Mouse (Mus musculus) forebrain, embryonic 16.5 days (tissue): ENCODE data around the gene Nr2f2. TPM values are rescaled to one million over a fixed set of nuclear protein-coding genes. Genes with fewer than 3 reads are reported as not detected.

ENCODE experiments used
- ATAC-seq: fragments of 200-750 bp; cut with Nextera tagmentation; 2 replicates; pipeline ENCODE4 v1.8.0; 2017; ENCODE audit warnings: mild to moderate bottlenecking, moderate library complexity
- H3K27ac ChIP-seq: fragments of 300-500 bp; sonication (generic); 2 replicates; pipeline ENCODE4 v1.5.1; 2014; ENCODE audit warnings: low read length, control low read depth
- H3K27me3 ChIP-seq: fragments of 300-500 bp; sonication (generic); replicated peaks from 2 replicates; pipeline ENCODE4 v1.6.1; 2014; ENCODE audit warnings: low read length; ENCODE audit not compliant: control insufficient read depth, insufficient read depth
- H3K36me3 ChIP-seq: fragments of 300-500 bp; sonication (generic); 2 replicates; pipeline ENCODE4 v1.6.1; 2014; ENCODE audit not compliant: control insufficient read depth, insufficient read depth
- H3K4me1 ChIP-seq: fragments of 300-500 bp; sonication (generic); replicated peaks from 2 replicates; pipeline ENCODE4 v1.6.1; 2014; ENCODE audit warnings: low read length; ENCODE audit not compliant: control insufficient read depth, insufficient read depth
- H3K4me2 ChIP-seq: fragments of 300-500 bp; sonication (generic); 2 replicates; pipeline ENCODE4 v1.6.1; 2014; ENCODE audit warnings: mild to moderate bottlenecking, low read length, control low read depth
- H3K4me3 ChIP-seq: fragments of 300-500 bp; sonication (generic); replicated peaks from 2 replicates; pipeline ENCODE4 v1.5.1; 2014; ENCODE audit warnings: mild to moderate bottlenecking, low read length, control low read depth
- H3K9ac ChIP-seq: fragments of 300-500 bp; sonication (generic); replicated peaks from 2 replicates; pipeline ENCODE4 v1.6.1; 2014; ENCODE audit warnings: low read depth, low read length, control low read depth
- H3K9me3 ChIP-seq: fragments of 300-500 bp; sonication (generic); 2 replicates; pipeline ENCODE4 v1.6.1; 2016; ENCODE audit warnings: low read length; ENCODE audit not compliant: control insufficient read depth
- WGBS: fragments of 180-500 bp; shearing (Covaris S2); extraction: QIAGEN DNeasy Blood & Tissue Kit; methylation state at CpG from one replicate; pipeline ENCODE4 v1.1.7; 2014; 5-methylcytosine and 5-hydroxymethylcytosine counted together
- polyA plus RNA-seq: library from polyadenylated mRNA; unstranded; fragments of >200 nt; fragmentation: Nextera tagmentation; extraction: Ambion mirVana; gene quantifications from 2 replicates; pipeline ENCODE4 v1.2.1, GENCODE M21; 2015

Gene Nr2f2
- 88.4 and 90.6 TPM in 2 replicates for polyA plus RNA-seq

GRCm38 (mm10) chr7:70365941-70366807, at the start of gene Nr2f2:
Nr2f2 (minus strand) TSS chr7:70366735.
- peaks cover 49% of the 10 kb centered on the region for H3K27me3 ChIP-seq
- WGBS: 2% methylated on average over 16 of the region's 16 CpGs
- no peaks in the 10 kb centered on the region for H3K36me3 ChIP-seq

GRCm38 (mm10) chr7:70414461-70414860, 47.9 kb upstream of the Nr2f2 start:
- 93% methylated on average over 4 of the region's 4 CpGs for WGBS
- Histone ChIP-seq H3K4me2 (no peak overlapping the region), H3K27me3 (no peaks in the 10 kb centered on the region), H3K36me3 (no peaks in the 10 kb centered on the region), H3K4me1 (no peaks in the 10 kb centered on the region), H3K9ac (no peak overlapping the region), H3K27ac (no peak overlapping the region), H3K4me3 (no peak overlapping the region), H3K9me3 (no peaks in the 10 kb centered on the region)
- ATAC-seq: no peak

More at GRCm38 (mm10) chr7:70365941-70366807, at the start of gene Nr2f2:
- no peaks in the 10 kb centered on the region for H3K9me3 ChIP-seq
- H3K4me3 ChIP-seq: peak within 1 kb of the TSS; percentile 46
- peaks cover 12% of the 10 kb centered on the region for H3K4me1 ChIP-seq
- ATAC-seq: no peak
- H3K9ac ChIP-seq: peak within 1 kb of the TSS; percentile 64
- peak within 1 kb of the TSS; percentile 50 for H3K4me2 ChIP-seq
- peak within 1 kb of the TSS; percentile 87 for H3K27ac ChIP-seq

GRCm38 (mm10) chr7:70413646-70414045, 47.1 kb upstream of the Nr2f2 start:
- no peaks in the 10 kb centered on the region for H3K9me3 ChIP-seq
- H3K27me3 ChIP-seq: no peaks in the 10 kb centered on the region
- WGBS: 72% methylated on average over 4 of the region's 4 CpGs
- no peak overlapping the region for H3K9ac ChIP-seq
- no peak overlapping the region for H3K4me3 ChIP-seq
- no peaks in the 10 kb centered on the region for H3K36me3 ChIP-seq
- no peak overlapping the region for H3K4me2 ChIP-seq
- no peaks in the 10 kb centered on the region for H3K4me1 ChIP-seq
- H3K27ac ChIP-seq: no peak overlapping the region
- ATAC-seq: no peak

GRCm38 (mm10) chr7:70412900-70413299, 46.4 kb upstream of the Nr2f2 start:
- no peak overlapping the region for H3K4me2 ChIP-seq
- 91% methylated on average over 7 of the region's 7 CpGs for WGBS

GRCm38 (mm10) chr7:70410350-70410749, 43.8 kb upstream of the Nr2f2 start:
- Histone ChIP-seq H3K27ac (no peak overlapping the region), H3K9ac (no peak overlapping the region), H3K4me2 (no peak overlapping the region), H3K9me3 (no peaks in the 10 kb centered on the region), H3K4me1 (no peaks in the 10 kb centered on the region), H3K4me3 (no peak overlapping the region), H3K27me3 (no peaks in the 10 kb centered on the region), H3K36me3 (no peaks in the 10 kb centered on the region)
- ATAC-seq: no peak
- 93% methylated on average over 3 of the region's 3 CpGs for WGBS

More at GRCm38 (mm10) chr7:70412900-70413299, 46.4 kb upstream of the Nr2f2 start:
- Histone ChIP-seq H3K4me1 (no peaks in the 10 kb centered on the region), H3K27ac (no peak overlapping the region), H3K9ac (no peak overlapping the region), H3K9me3 (no peaks in the 10 kb centered on the region), H3K36me3 (no peaks in the 10 kb centered on the region), H3K27me3 (no peaks in the 10 kb centered on the region), H3K4me3 (no peak overlapping the region)
- no peak for ATAC-seq

GRCm38 (mm10) chr7:70409890-70410289, 43.4 kb upstream of the Nr2f2 start:
- ATAC-seq: no peak
- no peaks in the 10 kb centered on the region for H3K9me3 ChIP-seq
- H3K9ac ChIP-seq: no peak overlapping the region
- no peak overlapping the region for H3K4me2 ChIP-seq
- H3K4me1 ChIP-seq: no peaks in the 10 kb centered on the region
- H3K36me3 ChIP-seq: no peaks in the 10 kb centered on the region
- no peak overlapping the region for H3K4me3 ChIP-seq
- no peak overlapping the region for H3K27ac ChIP-seq
- no peaks in the 10 kb centered on the region for H3K27me3 ChIP-seq
- whole genome bisulfite sequencing: 93% methylated on average over 11 of the region's 11 CpGs

- Histone ChIP-seq H3K4me3 (no peak overlapping the region), H3K9ac (no peak overlapping the region), H3K27me3 (no peaks in the 10 kb centered on the region), H3K4me1 (no peaks in the 10 kb centered on the region), H3K9me3 (no peaks in the 10 kb centered on the region), H3K4me2 (no peak overlapping the region), H3K27ac (no peak overlapping the region), H3K36me3 (no peaks in the 10 kb centered on the region)
- no peak for ATAC-seq
- WGBS: 71% methylated on average over 3 of the region's 3 CpGs
Measured at GRCm38 (mm10) chr7:70408814-70409213, 42.3 kb upstream of the Nr2f2 start.

- Histone ChIP-seq H3K4me3 (no peak overlapping the region), H3K9ac (no peak overlapping the region), H3K9me3 (no peaks in the 10 kb centered on the region), H3K36me3 (no peaks in the 10 kb centered on the region), H3K27ac (no peak overlapping the region), H3K4me2 (no peak overlapping the region), H3K27me3 (no peaks in the 10 kb centered on the region), H3K4me1 (no peaks in the 10 kb centered on the region)
- no peak for ATAC-seq
- WGBS: 96% methylated on average over 11 of the region's 11 CpGs
Measured at GRCm38 (mm10) chr7:70407123-70407522, 40.6 kb upstream of the Nr2f2 start.

- no peaks in the 10 kb centered on the region for H3K9me3 ChIP-seq
- H3K4me1 ChIP-seq: no peaks in the 10 kb centered on the region
- no peaks in the 10 kb centered on the region for H3K27me3 ChIP-seq
- H3K4me3 ChIP-seq: no peak overlapping the region
- no peaks in the 10 kb centered on the region for H3K36me3 ChIP-seq
- no peak for ATAC-seq
- H3K9ac ChIP-seq: no peak overlapping the region
- 91% methylated on average over 11 of the region's 11 CpGs for WGBS
- no peak overlapping the region for H3K27ac ChIP-seq
- no peak overlapping the region for H3K4me2 ChIP-seq
Measured at GRCm38 (mm10) chr7:70406527-70406926, 40.0 kb upstream of the Nr2f2 start.
